Mouse (Mus musculus) brain, embryonic 14.5 days (tissue): ENCODE results near the gene Mcpt1.

Experiments
- CTCF ChIP-seq: fragments of 200-500 bp; IDR thresholded peaks from 2 replicates; pipeline ENCODE4 v1.5.1; 2012; ENCODE audit warnings: inconsistent platforms, mild to moderate bottlenecking, moderate library complexity, borderline replicate concordance; ENCODE audit not compliant: insufficient read depth, insufficient read length; ENCODE audit errors: extremely low read depth
- POLR2A ChIP-seq: fragments of 200-500 bp; IDR thresholded peaks from 2 replicates; pipeline ENCODE4 v1.6.1; 2012; ENCODE audit warnings: mild to moderate bottlenecking, inconsistent platforms, borderline replicate concordance; ENCODE audit not compliant: poor library complexity, insufficient read depth, insufficient read length, severe bottlenecking; ENCODE audit errors: extremely low read depth

- TF ChIP-seq CTCF (no peak), POLR2A (no peak)
These were observed 37.6 kb downstream of the Mcpt1 start for GRCm38 (mm10) chr14:56055408-56055807.
